Mouse (Mus musculus): ENCODE measurements at regions not wholly inside any gene's neighbourhood (a gene's known extent, or its start where the extent isn't known, plus 50 kb on each side); places are given as distances from the start of the nearest gene placed in this dataset.

DNA sequence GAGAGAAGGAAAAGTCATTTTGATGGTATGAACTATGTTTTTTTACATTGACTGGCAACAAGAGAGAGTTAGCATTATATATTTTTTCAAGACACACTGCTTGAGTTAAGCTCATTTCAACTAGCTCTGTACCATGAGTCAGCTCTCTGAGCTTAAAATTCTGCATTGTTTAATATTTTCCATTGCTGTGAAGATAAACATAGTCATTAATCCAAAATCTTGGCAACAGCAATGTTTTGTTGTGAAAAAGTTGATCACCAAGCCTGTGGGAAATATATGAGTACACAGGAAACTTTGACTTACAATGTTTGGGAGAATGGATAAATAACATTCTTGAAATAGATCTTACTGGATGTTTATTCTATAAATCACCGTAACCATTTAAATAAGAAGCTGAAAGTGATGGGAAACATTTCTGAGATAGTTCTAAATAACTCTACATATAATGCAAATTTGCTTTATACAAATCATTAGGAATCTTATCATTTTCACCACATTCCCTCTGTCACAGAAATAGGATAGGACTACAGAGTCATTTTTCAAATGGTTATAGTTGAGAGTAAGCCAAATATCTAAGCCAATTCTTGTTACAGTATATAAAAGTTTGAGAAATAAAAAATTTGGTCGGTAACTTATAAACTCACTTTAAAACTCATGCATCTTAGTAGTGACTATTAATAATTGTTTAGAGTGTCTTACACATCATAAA lies 290.2 kb upstream of the C030005K15Rik start:
- no peak for TF ChIP-seq CTCF (IDR thresholded peaks at IDR 0.05; ENCODE audit: borderline replicate concordance, insufficient read depth, low read depth, low read length)
- no peak for TF ChIP-seq POLR2A (IDR thresholded peaks at IDR 0.05; ENCODE audit: borderline replicate concordance, insufficient read depth, low read length)

All from cerebellum, adult 2 months (tissue).